Mouse (Mus musculus): Measurements from ENCODE around the gene Tmem19. TPM values are rescaled to one million over a fixed set of nuclear protein-coding genes. Genes with fewer than 3 reads are reported as not detected.

Gene Tmem19
- polyA plus RNA-seq, 1 experiment from 2014 or later: 42.8 TPM

DNA sequence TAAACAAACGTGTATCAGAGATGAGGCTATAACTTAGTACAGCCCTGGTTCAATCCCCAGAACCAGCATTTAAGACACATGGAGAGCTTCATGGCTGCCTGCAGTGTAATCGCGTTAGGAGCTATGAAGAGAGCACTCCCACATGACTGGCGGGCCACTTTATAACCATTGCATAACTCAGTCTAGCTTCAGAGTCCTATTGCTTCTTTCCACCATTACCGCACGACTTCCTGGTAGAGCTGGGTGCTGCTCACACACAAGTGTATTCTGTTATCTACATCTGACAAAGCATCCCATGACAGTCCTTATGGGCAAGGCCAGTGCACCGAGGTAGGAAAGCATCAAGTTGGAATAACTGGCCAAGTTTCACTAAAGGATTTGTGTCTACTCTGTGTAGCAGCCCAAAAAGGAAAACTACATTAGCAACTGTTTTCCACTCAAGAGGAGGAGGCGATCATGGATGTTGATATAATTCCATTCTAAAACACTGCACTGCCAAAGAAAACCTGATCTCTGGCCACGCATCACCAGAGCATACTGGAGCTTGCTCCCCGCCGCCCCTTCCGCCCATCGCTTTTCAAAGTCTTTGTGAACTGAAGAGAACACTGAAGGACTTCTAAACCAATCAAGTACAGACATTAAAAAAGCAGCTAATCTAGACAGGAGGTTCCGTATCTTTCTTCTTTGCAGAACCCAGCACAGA, 50.9 kb downstream of the Tmem19 start:
- H3K79me2 ChIP-seq (ENCODE audit: inconsistent target): peaks cover 87% of the 10 kb centered on the region
- WGBS (ENCODE audit: missing documents): 57% methylated on average over 14 of the region's 14 CpGs
- H3K27ac ChIP-seq: no peak overlapping the region
- H3K36me3 ChIP-seq (ENCODE audit: inconsistent target): no peaks in the 10 kb centered on the region
- no peak overlapping the region for H3K4me3 ChIP-seq (ENCODE audit: inconsistent target)

DNA sequence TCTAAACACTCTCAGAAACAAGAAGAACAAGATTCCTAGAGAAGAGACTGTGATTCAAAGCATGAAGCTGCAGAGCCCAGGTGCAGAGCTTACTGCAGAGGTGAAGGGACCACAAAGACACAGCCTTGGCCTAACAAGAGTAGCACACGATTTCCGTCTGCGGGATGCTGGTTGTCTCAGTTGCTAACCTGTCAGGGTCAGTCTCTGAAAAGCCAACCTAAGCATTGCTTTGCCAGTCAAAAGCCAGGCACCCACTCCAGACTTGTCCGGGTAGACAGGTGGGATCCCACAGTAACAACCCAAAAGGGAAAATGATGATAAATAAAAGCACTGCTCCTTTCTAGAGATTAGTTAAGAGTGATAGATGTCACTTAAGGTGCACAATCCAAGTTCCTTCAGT, 53.1 kb downstream of the Tmem19 start:
- WGBS (ENCODE audit: missing documents): 94% methylated on average over 3 of the region's 4 CpGs
- Histone ChIP-seq H3K79me2 (ENCODE audit: inconsistent target) (peaks cover 100% of the 10 kb centered on the region), H3K4me3 (ENCODE audit: inconsistent target) (no peak overlapping the region), H3K27ac (no peak overlapping the region), H3K36me3 (ENCODE audit: inconsistent target) (no peaks in the 10 kb centered on the region)

DNA sequence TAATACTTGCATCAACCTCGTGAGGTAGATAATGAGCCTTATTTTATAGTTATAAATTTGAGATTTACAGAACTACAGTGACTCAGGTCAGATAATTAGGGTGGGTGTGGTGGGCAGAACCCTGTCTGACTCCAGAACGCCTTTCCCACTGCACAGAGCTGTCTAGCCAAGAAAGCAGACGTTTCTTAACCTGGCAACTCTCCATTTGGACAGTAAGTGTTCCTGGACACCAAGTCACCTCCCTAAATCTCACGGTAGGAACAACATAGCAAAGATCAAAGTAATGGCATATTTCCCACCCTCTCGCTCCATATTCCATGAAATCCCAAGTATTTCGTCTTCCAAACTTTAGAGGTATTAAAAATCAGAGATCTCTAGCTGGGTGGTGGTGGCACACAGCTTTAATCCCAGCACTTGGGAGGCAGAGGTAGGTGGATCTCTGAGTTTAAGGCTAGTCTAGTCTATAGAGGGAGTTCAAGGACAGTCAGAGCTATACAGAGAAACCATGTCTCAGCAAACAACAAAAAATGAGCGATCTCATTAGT, 54.9 kb downstream of the Tmem19 start:
- Histone ChIP-seq H3K4me3 (ENCODE audit: inconsistent target) (no peak overlapping the region), H3K79me2 (ENCODE audit: inconsistent target) (peaks cover 100% of the 10 kb centered on the region), H3K36me3 (ENCODE audit: inconsistent target) (peaks cover 13% of the 10 kb centered on the region; the same call in 1 of the 2 replicates), H3K27ac (no peak overlapping the region)
- 89% methylated on average over 7 of the region's 7 CpGs for whole genome bisulfite sequencing (ENCODE audit: missing documents)

DNA sequence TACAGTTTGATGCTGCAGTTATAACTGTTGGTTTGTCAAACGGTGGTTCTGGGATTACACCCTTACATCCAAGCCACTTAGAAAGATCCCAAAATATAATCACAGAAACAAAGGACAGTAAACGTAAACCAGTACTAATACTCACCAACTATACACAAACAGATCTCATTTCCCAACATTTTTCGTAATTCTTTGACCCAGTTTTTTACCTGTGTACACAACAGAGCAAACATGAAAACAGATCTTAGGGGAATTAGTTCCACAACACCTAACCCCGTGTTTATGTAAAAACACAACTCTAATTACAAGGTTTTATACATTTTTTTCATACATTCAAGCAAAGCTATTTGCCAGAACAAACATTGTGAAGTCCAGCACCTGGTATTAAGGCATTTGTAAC, 63.6 kb downstream of the Tmem19 start:
- Histone ChIP-seq H3K4me3 (ENCODE audit: inconsistent target) (no peak overlapping the region), H3K27ac (no peak overlapping the region), H3K36me3 (ENCODE audit: inconsistent target) (peaks cover 90% of the 10 kb centered on the region), H3K79me2 (ENCODE audit: inconsistent target) (peaks cover 76% of the 10 kb centered on the region)
- WGBS (ENCODE audit: missing documents): 98% methylated on average over 4 of the region's 4 CpGs

DNA sequence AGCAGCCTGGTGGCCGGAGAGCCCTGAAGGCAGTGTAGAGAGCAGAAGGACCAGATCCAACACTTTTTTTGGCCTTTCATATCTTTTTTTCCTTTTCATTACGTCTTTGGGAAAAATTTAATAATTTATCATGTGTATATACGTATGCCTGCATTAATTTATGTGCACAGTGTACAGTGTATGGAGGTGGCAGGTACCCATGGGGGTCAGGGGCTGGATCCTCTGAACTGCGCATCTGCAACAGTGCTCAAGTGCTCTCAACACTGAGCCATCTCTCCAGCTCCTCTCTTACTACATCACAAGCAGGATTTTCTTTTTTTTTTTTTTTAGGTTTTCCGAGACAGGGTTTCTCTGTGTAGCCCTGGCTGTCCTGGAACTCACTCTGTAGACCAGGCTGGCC, 64.7 kb downstream of the Tmem19 start:
- Histone ChIP-seq H3K79me2 (ENCODE audit: inconsistent target) (peaks cover 65% of the 10 kb centered on the region), H3K36me3 (ENCODE audit: inconsistent target) (peaks cover 90% of the 10 kb centered on the region), H3K27ac (no peak overlapping the region), H3K4me3 (ENCODE audit: inconsistent target) (no peak overlapping the region)
- 89% methylated on average over 4 of the region's 5 CpGs for WGBS (ENCODE audit: missing documents)

DNA sequence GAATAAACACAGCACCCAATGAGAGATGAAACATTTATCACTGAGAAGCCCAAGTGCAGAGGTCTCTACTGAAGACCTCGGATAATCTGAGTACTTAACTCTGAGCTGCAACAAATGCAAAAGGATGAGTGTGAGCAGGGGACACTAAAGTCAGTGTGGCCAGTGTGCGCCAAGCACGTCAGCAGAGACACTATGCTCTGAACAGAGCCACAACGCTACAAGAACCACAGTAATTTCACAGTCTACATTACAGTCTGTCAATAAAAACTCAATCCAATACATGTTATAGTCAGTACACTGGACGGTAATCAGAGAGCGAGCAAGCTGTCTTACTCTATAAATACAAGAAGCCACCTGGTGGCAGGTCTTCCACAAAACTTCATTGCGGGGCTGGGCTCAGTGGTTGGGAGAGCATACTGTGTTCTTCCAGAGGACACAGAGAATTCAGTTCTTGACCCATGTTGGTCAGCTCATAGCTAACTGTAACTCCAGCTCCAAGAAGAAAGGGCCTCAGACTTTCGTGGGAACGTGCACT, 65.8 kb downstream of the Tmem19 start:
- Histone ChIP-seq H3K27ac (no peak overlapping the region), H3K36me3 (ENCODE audit: inconsistent target) (peaks cover 93% of the 10 kb centered on the region), H3K4me3 (ENCODE audit: inconsistent target) (no peak overlapping the region), H3K79me2 (ENCODE audit: inconsistent target) (peaks cover 54% of the 10 kb centered on the region; the same call in 1 of the 2 replicates)
- 89% methylated on average over 9 of the region's 9 CpGs for WGBS (ENCODE audit: missing documents)

DNA sequence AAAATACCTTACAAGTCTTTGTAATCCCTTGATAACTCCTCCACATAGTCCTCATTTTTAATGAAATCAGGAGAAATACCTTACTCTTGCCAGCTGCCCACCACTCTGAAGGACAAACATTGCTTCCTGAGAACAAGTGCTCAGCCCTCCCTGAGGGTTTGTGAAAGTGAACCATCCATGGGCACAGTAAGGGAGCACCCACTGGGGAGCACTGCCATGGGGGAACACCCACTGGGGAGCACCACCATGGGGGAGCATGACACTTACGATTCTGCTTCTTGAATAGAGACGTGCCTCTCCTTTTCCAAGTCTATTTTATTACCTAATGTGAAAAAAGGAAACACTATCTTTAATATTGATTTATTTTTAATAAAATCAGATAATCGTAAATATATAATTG, 67.1 kb downstream of the Tmem19 start:
- Histone ChIP-seq H3K27ac (no peak overlapping the region), H3K79me2 (ENCODE audit: inconsistent target) (peaks cover 41% of the 10 kb centered on the region; the same call in 1 of the 2 replicates), H3K36me3 (ENCODE audit: inconsistent target) (peaks cover 92% of the 10 kb centered on the region), H3K4me3 (ENCODE audit: inconsistent target) (no peak overlapping the region)
- WGBS (ENCODE audit: missing documents): 100% methylated on average over 3 of the region's 3 CpGs

DNA sequence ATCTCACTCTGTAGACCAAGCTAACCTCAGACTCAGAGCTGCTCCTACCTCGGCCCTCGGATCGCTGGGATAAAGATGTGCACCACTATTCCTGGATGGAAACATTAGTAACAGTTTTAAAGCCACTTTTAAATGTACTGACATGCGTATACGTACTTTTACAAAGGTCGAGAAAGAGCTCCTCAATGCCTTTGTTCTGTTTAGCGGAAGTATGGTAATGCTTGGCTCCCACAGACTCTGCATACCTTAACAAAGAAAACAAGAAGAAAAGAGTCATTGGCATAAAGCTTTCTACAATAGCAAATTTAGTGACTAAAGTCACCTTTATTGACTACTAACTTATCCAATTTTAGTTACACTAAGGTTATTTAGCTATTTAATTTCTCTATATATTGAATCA, 67.6 kb downstream of the Tmem19 start:
- peaks cover 92% of the 10 kb centered on the region for H3K36me3 ChIP-seq (ENCODE audit: inconsistent target)
- H3K4me3 ChIP-seq (ENCODE audit: inconsistent target): no peak overlapping the region
- no peak overlapping the region for H3K27ac ChIP-seq
- peaks cover 36% of the 10 kb centered on the region; the same call in 1 of the 2 replicates for H3K79me2 ChIP-seq (ENCODE audit: inconsistent target)
- 93% methylated on average over 7 of the region's 7 CpGs for WGBS (ENCODE audit: missing documents)

DNA sequence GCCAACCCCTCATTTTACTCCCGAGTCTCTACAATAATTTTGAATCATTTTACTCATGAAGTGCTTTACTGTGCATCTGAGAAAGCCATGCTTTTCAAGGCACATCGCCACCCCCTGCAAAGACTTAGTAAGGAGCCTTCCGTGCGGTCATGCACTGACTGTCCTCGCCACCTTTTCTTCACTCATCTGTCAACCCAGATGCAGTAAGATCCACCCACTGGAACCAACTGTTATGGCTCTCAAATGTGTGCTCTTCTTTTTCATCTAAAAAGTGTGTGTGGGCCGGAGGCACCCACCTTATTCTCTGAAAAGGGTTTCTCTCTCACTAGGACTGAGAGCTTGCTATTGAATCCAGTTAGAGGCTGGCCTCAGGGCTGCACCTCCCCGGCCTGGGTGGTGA, 68.4 kb downstream of the Tmem19 start:
- WGBS (ENCODE audit: missing documents): 95% methylated on average over 6 of the region's 7 CpGs
- Histone ChIP-seq H3K4me3 (ENCODE audit: inconsistent target) (no peak overlapping the region), H3K27ac (no peak overlapping the region), H3K36me3 (ENCODE audit: inconsistent target) (peaks cover 92% of the 10 kb centered on the region), H3K79me2 (ENCODE audit: inconsistent target) (peaks cover 29% of the 10 kb centered on the region; the same call in 1 of the 2 replicates)

DNA sequence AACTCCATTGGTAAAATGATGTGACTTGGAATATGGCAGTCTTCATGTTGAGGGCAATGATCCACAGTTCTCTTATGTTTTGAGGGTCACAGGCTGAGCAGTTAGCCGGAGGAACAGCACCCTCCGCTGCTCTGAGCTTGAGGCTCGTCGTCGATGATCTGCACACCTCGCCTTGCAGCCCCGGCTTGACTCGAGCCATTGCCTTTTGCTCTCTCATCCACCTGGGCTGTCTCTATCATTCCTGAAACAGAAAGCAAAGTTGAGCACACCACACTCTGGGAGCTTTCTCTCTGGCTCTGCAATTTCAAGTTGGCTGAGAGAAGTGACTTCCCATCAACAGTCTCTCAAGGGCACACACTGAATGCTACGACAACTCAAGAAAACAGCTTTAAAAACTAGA, 71.6 kb downstream of the Tmem19 start:
- 97% methylated on average over 9 of the region's 9 CpGs for WGBS (ENCODE audit: missing documents)

More for the DNA sequence above, 71.6 kb downstream of the Tmem19 start:
- peaks cover 86% of the 10 kb centered on the region for H3K36me3 ChIP-seq (ENCODE audit: inconsistent target)
- no peak overlapping the region for H3K27ac ChIP-seq
- H3K4me3 ChIP-seq (ENCODE audit: inconsistent target): no peak overlapping the region
- H3K79me2 ChIP-seq (ENCODE audit: inconsistent target): no peaks in the 10 kb centered on the region

Other genes starting within 250 kb of the Tmem19 start
- not detected in 3 replicates for gene Tph2, start 177.5 kb downstream of the Tmem19 start, polyA plus RNA-seq (2018)
- 30.0 to 50.1 TPM (median 37.9 TPM) in 3 replicates for gene Tbc1d15, start 111.0 kb downstream of the Tmem19 start, polyA plus RNA-seq (2018)
- 45.9 to 62.6 TPM (median 49.4 TPM) in 3 replicates for gene Rab21, start 46.9 kb downstream of the Tmem19 start, polyA plus RNA-seq (2018)
- 4.7 to 6.2 TPM (median 5.7 TPM) in 3 replicates for gene Thap2, start 21.9 kb upstream of the Tmem19 start, polyA plus RNA-seq (2018)
- 23.1 to 49.1 TPM (median 28.9 TPM) in 3 replicates for gene Zfc3h1, start 22.5 kb upstream of the Tmem19 start, polyA plus RNA-seq (2018)
- not detected in 3 replicates for gene A930009A15Rik, start 207.5 kb upstream of the Tmem19 start, polyA plus RNA-seq (2018)
- not detected in 3 replicates for gene Lgr5, start 225.3 kb upstream of the Tmem19 start, polyA plus RNA-seq (2018)

All from macrophage (primary cell).